Mouse (Mus musculus) heart, embryonic 12.5 days (tissue): ENCODE measurements around the gene Tcte1. TPM values are rescaled to one million over a fixed set of nuclear protein-coding genes. Genes with fewer than 3 reads are reported as not detected.
A peak's percentile ranks its signal among the peaks of the same experiment; 100 is the strongest.

ENCODE experiments used
- ATAC-seq: fragments of 200-750 bp; cut with Nextera tagmentation; 2 replicates; pipeline ENCODE4 v1.8.0; 2017; ENCODE audit warnings: moderate TSS enrichment, moderate library complexity; ENCODE audit not compliant: insufficient number of reproducible peaks, low FRiP score
- H3K27ac ChIP-seq: fragments of 300-500 bp; sonication (generic); 2 replicates; pipeline ENCODE4 v1.5.1; 2016; ENCODE audit warnings: mild to moderate bottlenecking, moderate library complexity; ENCODE audit not compliant: poor library complexity, severe bottlenecking
- H3K27me3 ChIP-seq: fragments of 300-500 bp; sonication (generic); replicated peaks from 2 replicates; pipeline ENCODE4 v1.6.1; 2016; ENCODE audit warnings: mild to moderate bottlenecking, moderate library complexity
- H3K36me3 ChIP-seq: fragments of 300-500 bp; sonication (generic); 2 replicates; pipeline ENCODE4 v1.6.1; 2016; ENCODE audit warnings: mild to moderate bottlenecking, moderate library complexity
- H3K4me1 ChIP-seq: fragments of 300-500 bp; sonication (generic); replicated peaks from 2 replicates; pipeline ENCODE4 v1.6.1; 2016; ENCODE audit warnings: mild to moderate bottlenecking
- H3K4me2 ChIP-seq: fragments of 300-500 bp; sonication (generic); 2 replicates; pipeline ENCODE4 v1.6.1; 2016; ENCODE audit warnings: mild to moderate bottlenecking, moderate library complexity
- H3K4me3 ChIP-seq: fragments of 300-500 bp; sonication (generic); 2 replicates; pipeline ENCODE4 v1.5.1; 2016; ENCODE audit warnings: mild to moderate bottlenecking
- H3K9ac ChIP-seq: fragments of 300-500 bp; sonication (generic); 2 replicates; pipeline ENCODE4 v1.6.1; 2016; ENCODE audit warnings: mild to moderate bottlenecking, moderate library complexity
- H3K9me3 ChIP-seq: fragments of 300-500 bp; sonication (generic); replicated peaks from 2 replicates; pipeline ENCODE4 v1.6.1; 2016; ENCODE audit warnings: mild to moderate bottlenecking, moderate library complexity
- WGBS: fragments of 180-500 bp; shearing (Covaris S2); methylation state at CpG from one replicate; pipeline ENCODE4 v1.1.7; 2016; 5-methylcytosine and 5-hydroxymethylcytosine counted together
- polyA plus RNA-seq: library from polyadenylated mRNA; unstranded; fragments of >200 nt; fragmentation: Nextera tagmentation; extraction: Ambion mirVana; gene quantifications from 2 replicates; pipeline ENCODE4 v1.2.1, GENCODE M21; 2016

Gene Tcte1
- polyA plus RNA-seq, 1 experiment from 2014 or later = 0.20 TPM

- H3K27ac ChIP-seq = no peak overlapping the region
- peaks cover 57% of the 10 kb centered on the region for H3K36me3 ChIP-seq
- H3K9me3 ChIP-seq = no peaks in the 10 kb centered on the region
- 32% methylated on average over 15 of the region's 15 CpGs for WGBS
- no peaks in the 10 kb centered on the region for H3K27me3 ChIP-seq
- ATAC-seq = no peak
- H3K9ac ChIP-seq = no peak overlapping the region
- peaks cover 6% of the 10 kb centered on the region for H3K4me1 ChIP-seq
- no peak overlapping the region for H3K4me3 ChIP-seq
- no peak overlapping the region for H3K4me2 ChIP-seq
Measured at GRCm38 (mm10) chr17:45515204-45515726, 8.0 kb upstream of the Tcte1 start.

DNA sequence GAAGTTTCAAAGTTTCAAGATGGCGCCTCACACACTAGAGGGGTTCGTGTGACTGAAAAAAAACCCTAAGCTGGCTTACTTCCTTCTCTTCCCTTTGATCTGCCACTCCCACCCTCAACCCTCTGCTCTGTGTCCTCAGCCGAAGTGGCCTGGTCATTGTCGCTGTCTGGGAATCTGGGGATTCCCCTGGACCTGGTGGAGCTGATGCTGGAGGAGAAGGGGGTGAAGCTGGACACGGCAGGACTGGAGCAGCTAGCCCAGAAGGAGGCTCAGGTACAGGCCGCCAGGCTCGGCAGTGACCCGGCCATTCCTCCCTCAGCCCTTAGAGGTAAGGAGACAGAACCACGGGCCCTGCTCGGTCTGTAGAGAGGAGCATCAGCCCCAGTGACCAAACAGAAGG, 7.4 kb upstream of the Tcte1 start:
- H3K9ac ChIP-seq = no peak overlapping the region; the same call in 1 of the 2 replicates
- peaks cover 10% of the 10 kb centered on the region for H3K4me1 ChIP-seq
- no peak for ATAC-seq
- 73% methylated on average over 10 of the region's 10 CpGs for WGBS
- peaks cover 56% of the 10 kb centered on the region for H3K36me3 ChIP-seq
- H3K27me3 ChIP-seq = no peaks in the 10 kb centered on the region
- no peaks in the 10 kb centered on the region for H3K9me3 ChIP-seq
- H3K27ac ChIP-seq = no peak overlapping the region
- H3K4me2 ChIP-seq = no peak overlapping the region
- no peak overlapping the region for H3K4me3 ChIP-seq

DNA sequence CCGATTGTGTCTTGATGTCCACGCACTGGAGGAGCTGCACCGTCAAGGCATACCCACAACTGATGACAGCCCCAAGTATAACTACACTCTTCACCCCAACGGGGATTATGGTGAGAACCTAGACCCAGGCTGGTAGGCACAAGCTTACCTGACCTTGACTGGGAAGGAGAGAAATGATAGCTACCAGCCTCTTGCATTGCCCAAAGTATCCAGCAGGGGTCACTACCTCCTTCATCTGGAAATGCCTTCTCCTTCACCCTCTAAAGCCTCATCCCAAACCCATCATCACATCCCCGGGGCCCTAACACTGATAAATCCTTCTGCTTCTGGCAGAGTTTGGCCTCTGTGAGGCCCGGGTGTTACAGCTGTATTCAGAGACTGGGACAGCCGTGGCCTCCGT, 6.7 kb upstream of the Tcte1 start:
- H3K9ac ChIP-seq = no peak overlapping the region
- H3K36me3 ChIP-seq = peaks cover 50% of the 10 kb centered on the region
- H3K4me3 ChIP-seq = no peak overlapping the region
- no peak overlapping the region for H3K27ac ChIP-seq
- no peaks in the 10 kb centered on the region for H3K27me3 ChIP-seq
- 0 out of 2 replicates have a peak, but pooled peaks have one; percentile 14 for ATAC-seq
- H3K9me3 ChIP-seq = no peaks in the 10 kb centered on the region
- H3K4me2 ChIP-seq = no peak overlapping the region
- peaks cover 16% of the 10 kb centered on the region for H3K4me1 ChIP-seq
- WGBS = 28% methylated on average over 8 of the region's 8 CpGs

- WGBS = 87% methylated on average over 21 of the region's 21 CpGs
- Histone ChIP-seq H3K4me1 (peaks cover 22% of the 10 kb centered on the region), H3K4me2 (no peak overlapping the region), H3K4me3 (no peak overlapping the region), H3K36me3 (peaks cover 47% of the 10 kb centered on the region), H3K27me3 (no peaks in the 10 kb centered on the region), H3K9me3 (no peaks in the 10 kb centered on the region), H3K9ac (no peak overlapping the region), H3K27ac (no peak overlapping the region)
- no peak for ATAC-seq
Measured at GRCm38 (mm10) chr17:45517135-45517534, 6.1 kb upstream of the Tcte1 start.

DNA sequence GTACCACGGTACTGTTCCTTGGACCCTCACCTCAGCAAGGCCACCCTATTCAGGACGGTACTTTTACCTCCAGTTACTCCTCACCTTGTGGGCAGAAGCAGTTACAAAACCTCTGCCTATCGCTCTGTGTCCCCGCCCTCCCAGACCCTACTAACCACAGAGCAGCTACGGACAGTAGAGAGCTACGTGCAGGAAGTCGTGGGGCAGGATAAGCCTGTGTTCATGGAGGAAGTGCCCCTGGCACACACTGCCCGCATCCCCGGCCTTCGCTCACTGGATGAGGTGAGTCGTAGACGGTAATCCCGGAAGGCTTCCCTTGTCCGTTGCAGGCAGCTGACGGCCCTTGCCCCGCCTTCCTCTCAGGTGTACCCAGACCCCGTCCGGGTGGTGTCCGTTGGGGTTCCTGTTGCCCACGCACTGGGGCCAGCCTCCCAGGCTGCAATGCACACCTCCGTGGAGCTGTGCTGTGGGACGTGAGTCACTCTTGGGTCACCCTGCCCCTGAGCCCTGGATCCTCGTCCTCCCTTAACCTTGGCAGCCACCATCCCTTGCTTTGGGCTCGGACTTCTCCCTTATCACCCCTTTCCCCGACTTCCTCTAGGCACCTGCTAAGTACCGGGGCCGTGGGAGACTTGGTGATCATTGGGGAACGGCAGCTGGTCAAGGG, 5.6 kb upstream of the Tcte1 start:
- Histone ChIP-seq H3K9me3 (no peaks in the 10 kb centered on the region), H3K36me3 (peaks cover 47% of the 10 kb centered on the region), H3K4me3 (no peak overlapping the region), H3K27me3 (no peaks in the 10 kb centered on the region), H3K4me2 (no peak overlapping the region), H3K4me1 (peaks cover 27% of the 10 kb centered on the region), H3K27ac (no peak overlapping the region), H3K9ac (no peak overlapping the region)
- ATAC-seq = no peak
- WGBS = 86% methylated on average over 28 of the region's 28 CpGs

DNA sequence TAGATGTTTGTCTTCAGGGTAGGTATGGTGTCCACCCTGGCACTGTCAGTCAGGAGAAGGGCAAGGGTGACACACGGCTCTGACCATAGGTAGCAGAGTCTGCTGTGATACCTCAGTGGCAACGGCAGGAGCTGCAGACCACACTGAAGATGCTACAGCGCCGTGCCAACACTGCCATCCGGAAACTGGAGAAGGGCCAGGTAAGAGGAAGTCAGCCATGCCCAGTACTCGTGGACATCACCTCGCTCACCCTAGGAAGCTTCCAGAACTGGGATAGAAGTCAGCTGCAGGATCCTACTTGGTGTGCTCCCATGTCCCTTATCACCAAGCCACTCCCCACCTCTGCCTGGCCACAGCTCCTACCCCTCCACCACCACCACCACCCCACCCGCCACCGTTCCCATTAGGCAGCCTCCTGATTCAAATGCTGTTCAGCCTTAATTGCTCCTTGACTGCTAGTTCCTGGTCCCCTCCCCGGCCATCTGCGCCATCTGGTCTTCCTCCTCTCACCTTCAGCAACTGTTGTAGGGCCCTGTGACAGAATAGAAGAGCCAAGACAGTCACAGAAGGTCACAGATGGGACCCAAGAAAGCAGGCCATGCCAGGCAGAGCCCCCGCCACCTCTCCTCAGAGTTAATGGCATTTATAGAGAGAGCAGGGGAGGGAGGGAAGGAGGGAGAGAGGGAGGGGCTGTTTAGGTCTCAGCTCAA, 4.3 kb upstream of the Tcte1 start:
- peaks cover 37% of the 10 kb centered on the region for H3K4me1 ChIP-seq
- no peak for ATAC-seq

GRCm38 (mm10) chr17:45520136-45520535, 3.1 kb upstream of the Tcte1 start:
- no peak for ATAC-seq
- Histone ChIP-seq H3K4me2 (no peak overlapping the region), H3K4me1 (peaks cover 37% of the 10 kb centered on the region), H3K4me3 (no peak overlapping the region), H3K9me3 (no peaks in the 10 kb centered on the region), H3K9ac (no peak overlapping the region), H3K36me3 (peaks cover 40% of the 10 kb centered on the region), H3K27ac (no peak overlapping the region), H3K27me3 (peaks cover 19% of the 10 kb centered on the region)
- 81% methylated on average over 11 of the region's 11 CpGs for WGBS

More for the DNA sequence above, 4.3 kb upstream of the Tcte1 start:
- Histone ChIP-seq H3K4me2 (no peak overlapping the region), H3K27ac (no peak overlapping the region), H3K4me3 (no peak overlapping the region), H3K36me3 (peaks cover 40% of the 10 kb centered on the region), H3K9me3 (no peaks in the 10 kb centered on the region), H3K27me3 (peaks cover 8% of the 10 kb centered on the region; the same call in 1 of the 2 replicates), H3K9ac (0 out of 2 replicates have a peak overlapping the region, but pooled peaks have one; percentile 7)
- WGBS = 75% methylated on average over 12 of the region's 12 CpGs

DNA sequence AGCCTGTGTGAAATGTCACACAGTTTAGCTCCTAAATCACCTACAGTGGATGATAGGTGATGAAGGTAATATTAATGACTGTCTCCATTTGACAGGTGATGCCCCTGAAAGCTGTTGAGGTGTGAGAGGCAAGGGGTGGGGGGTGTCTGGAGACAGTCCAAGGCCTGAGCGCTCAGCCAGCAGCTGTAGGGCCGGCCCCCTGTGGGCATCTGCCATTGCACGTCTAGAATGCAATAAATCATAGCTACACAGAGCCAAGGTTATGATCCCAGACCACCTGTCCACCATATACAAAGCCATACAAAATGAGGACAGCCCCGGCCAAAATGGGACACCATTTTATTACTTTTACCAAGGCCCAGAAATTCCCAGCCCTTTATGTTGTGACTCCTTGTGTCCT, 1.7 kb downstream of the Tcte1 start:
- no peak overlapping the region for H3K4me3 ChIP-seq
- H3K4me2 ChIP-seq = no peak overlapping the region
- WGBS = 74% methylated on average over 4 of the region's 4 CpGs
- peaks cover 8% of the 10 kb centered on the region; the same call in 1 of the 2 replicates for H3K36me3 ChIP-seq
- no peak for ATAC-seq
- H3K27ac ChIP-seq = no peak overlapping the region
- H3K9me3 ChIP-seq = no peaks in the 10 kb centered on the region
- H3K9ac ChIP-seq = no peak overlapping the region
- H3K27me3 ChIP-seq = peaks cover 42% of the 10 kb centered on the region
- H3K4me1 ChIP-seq = peaks cover 43% of the 10 kb centered on the region

DNA sequence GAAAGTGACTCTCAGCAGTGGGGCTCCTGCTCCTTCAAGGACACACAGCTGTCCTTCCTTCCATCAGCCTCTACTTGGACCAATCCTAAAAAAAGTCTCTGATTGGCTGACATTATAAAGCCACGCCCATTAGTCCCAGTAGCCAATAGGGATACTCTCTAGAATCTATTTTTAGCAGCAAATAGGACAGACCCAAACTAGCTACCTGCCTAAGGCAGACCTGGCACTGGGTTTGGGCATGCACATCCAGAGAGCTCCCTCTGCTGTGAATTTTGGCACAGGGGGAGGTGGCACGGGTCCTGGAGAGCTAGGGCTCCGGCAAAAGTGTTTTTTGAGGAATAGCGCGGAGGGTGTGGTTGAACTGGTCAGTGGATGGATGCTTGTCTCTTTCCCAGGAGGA, 3.3 kb downstream of the Tcte1 start:
- Histone ChIP-seq H3K27me3 (peaks cover 55% of the 10 kb centered on the region), H3K27ac (no peak overlapping the region), H3K9ac (no peak overlapping the region), H3K4me3 (no peak overlapping the region), H3K36me3 (no peaks in the 10 kb centered on the region), H3K9me3 (no peaks in the 10 kb centered on the region), H3K4me2 (peak overlapping the region; percentile 34; the same call in 1 of the 2 replicates), H3K4me1 (peaks cover 32% of the 10 kb centered on the region)
- ATAC-seq = 0 out of 2 replicates have a peak, but pooled peaks have one; percentile 19
- 28% methylated on average over 5 of the region's 5 CpGs for WGBS

DNA sequence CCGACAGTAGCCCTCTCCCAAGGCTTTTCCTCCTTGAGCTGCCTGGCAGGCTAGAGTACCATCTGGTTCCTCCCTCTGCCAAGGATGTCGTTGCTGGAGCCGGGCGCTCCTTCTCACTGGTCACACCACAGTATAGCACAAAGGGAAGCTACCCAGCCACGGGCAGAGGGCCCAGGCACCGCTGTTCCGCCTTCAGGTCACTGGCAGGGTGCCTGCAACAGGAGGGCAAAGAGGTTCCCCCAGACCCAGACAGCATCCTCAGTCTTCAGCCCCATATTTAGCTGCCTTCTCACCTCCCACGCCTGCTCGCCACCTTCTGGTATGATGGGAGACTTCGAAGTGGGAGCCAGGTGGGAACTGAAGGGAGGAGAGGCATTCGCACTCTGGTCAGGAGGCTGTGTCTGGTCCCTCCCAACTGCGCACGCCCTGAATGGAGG, 7.1 kb downstream of the Tcte1 start:
- no peak overlapping the region for H3K9ac ChIP-seq
- H3K4me3 ChIP-seq = no peak overlapping the region
- no peaks in the 10 kb centered on the region for H3K9me3 ChIP-seq
- H3K4me2 ChIP-seq = no peak overlapping the region
- 38% methylated on average over 13 of the region's 13 CpGs for WGBS
- H3K36me3 ChIP-seq = no peaks in the 10 kb centered on the region
- ATAC-seq = no peak
- H3K27me3 ChIP-seq = peaks cover 68% of the 10 kb centered on the region
- peaks cover 12% of the 10 kb centered on the region; the same call in 1 of the 2 replicates for H3K4me1 ChIP-seq
- H3K27ac ChIP-seq = no peak overlapping the region

DNA sequence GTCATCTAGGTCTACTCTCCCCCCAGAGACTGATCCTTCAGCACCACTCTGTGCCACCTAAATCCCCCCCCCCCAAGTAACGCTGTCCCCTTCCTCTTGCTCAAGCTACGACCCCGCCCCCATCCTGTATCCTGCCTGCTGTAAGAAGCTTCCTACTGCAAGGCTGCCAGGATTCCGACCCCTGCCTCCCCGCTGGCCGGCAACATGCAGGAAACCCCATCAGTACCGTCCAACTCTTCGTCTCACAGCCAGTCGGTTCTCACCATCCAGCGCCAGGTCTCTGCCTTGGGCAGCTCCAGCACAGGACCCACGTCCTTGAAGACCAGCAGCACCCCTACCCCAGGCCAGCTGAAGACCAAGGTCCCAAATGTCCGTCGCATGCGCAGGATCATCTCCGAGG, 9.7 kb downstream of the Tcte1 start:
- Histone ChIP-seq H3K9ac (no peak overlapping the region), H3K4me1 (no peaks in the 10 kb centered on the region), H3K9me3 (no peaks in the 10 kb centered on the region), H3K27ac (no peak overlapping the region), H3K36me3 (no peaks in the 10 kb centered on the region), H3K27me3 (peaks cover 80% of the 10 kb centered on the region), H3K4me2 (no peak overlapping the region), H3K4me3 (no peak overlapping the region)
- ATAC-seq = no peak
- 43% methylated on average over 15 of the region's 15 CpGs for WGBS
